Comparison of ENCODE assay signal across 14 mouse cellular contexts in the genomic region with DNA sequence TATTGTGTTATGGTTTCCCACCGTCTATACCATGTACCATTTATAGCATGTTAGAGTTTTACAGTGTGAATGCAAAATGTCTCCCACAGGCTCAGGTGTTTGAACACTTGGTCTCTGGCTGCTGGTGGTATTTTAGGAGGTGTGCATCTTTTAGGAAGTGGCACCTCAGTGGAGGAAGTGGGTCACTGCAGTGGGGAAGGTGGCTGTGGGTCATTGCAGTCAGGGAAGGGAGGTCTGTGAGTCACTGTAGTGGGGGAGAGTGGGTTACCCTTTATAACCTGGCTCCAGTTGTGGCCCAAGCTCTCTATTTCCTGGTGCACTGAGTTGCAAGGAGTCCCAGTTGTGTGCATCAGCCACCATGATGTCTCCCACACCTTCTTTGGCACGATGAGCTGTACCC.
"Had no signal": no experiment of that assay in that cellular context is flagged by ENCODE, and none has a peak within 500 bp of the region (broad histone marks: within the 10 kb centered on the region; RNA-seq: fewer than 3 reads in every experiment).

No protein-coding gene starts in this region.

- DNase-seq: kidney, adult 2 months; kidney, postnatal 25 days; layer of hippocampus, adult 9-11 months; liver, embryonic 13.5 days; lung, adult 2 months; lung, postnatal 14 days; lung, postnatal 4 days; midbrain, embryonic 14.5 days; retina, postnatal 1 day; right cerebral cortex, postnatal 25 days; spleen, adult 18-20 months; thymus, adult 18-20 months; thymus, postnatal 14 days; thymus, postnatal 4 days had no signal
